Mouse (Mus musculus) midbrain, embryonic 13.5 days (tissue): ENCODE data around the gene Nup205. TPM values are rescaled to one million over a fixed set of nuclear protein-coding genes. Genes with fewer than 3 reads are reported as not detected.

Experiments used
- ATAC-seq: fragments of 200-750 bp; cut with Nextera tagmentation; 2 replicates; pipeline ENCODE4 v1.8.0; 2017; ENCODE audit warnings: mild to moderate bottlenecking, moderate TSS enrichment, moderate library complexity
- H3K27ac ChIP-seq: fragments of 300-500 bp; sonication (generic); 2 replicates; pipeline ENCODE4 v1.5.1; 2015; ENCODE audit warnings: inconsistent platforms, mild to moderate bottlenecking, moderate library complexity
- H3K27me3 ChIP-seq: fragments of 300-500 bp; sonication (generic); 2 replicates; pipeline ENCODE4 v1.6.1; 2015; ENCODE audit warnings: mild to moderate bottlenecking, inconsistent platforms
- H3K36me3 ChIP-seq: fragments of 300-500 bp; sonication (generic); 2 replicates; pipeline ENCODE4 v1.6.1; 2015; ENCODE audit warnings: mild to moderate bottlenecking, inconsistent platforms
- H3K4me1 ChIP-seq: fragments of 300-500 bp; sonication (generic); replicated peaks from 2 replicates; pipeline ENCODE4 v1.6.1; 2015; ENCODE audit warnings: inconsistent platforms
- H3K4me2 ChIP-seq: fragments of 300-500 bp; sonication (generic); replicated peaks from 2 replicates; pipeline ENCODE4 v1.6.1; 2015; ENCODE audit warnings: moderate library complexity, mild to moderate bottlenecking, inconsistent platforms
- H3K4me3 ChIP-seq: fragments of 300-500 bp; sonication (generic); replicated peaks from 2 replicates; pipeline ENCODE4 v1.5.1; 2015; ENCODE audit warnings: mild to moderate bottlenecking, inconsistent platforms
- H3K9ac ChIP-seq: fragments of 300-500 bp; sonication (generic); replicated peaks from 2 replicates; pipeline ENCODE4 v1.6.1; 2015; ENCODE audit warnings: mild to moderate bottlenecking, inconsistent platforms
- H3K9me3 ChIP-seq: fragments of 300-500 bp; sonication (generic); 2 replicates; pipeline ENCODE4 v1.6.1; 2016; ENCODE audit warnings: mild to moderate bottlenecking, inconsistent platforms
- WGBS: fragments of 180-500 bp; shearing (Covaris S2); methylation state at CpG from one replicate; pipeline ENCODE4 v1.1.7; 2015; 5-methylcytosine and 5-hydroxymethylcytosine counted together
- polyA plus RNA-seq: library from polyadenylated mRNA; unstranded; fragments of >200 nt; fragmentation: Nextera tagmentation; extraction: Ambion mirVana; gene quantifications from 2 replicates; pipeline ENCODE4 v1.2.1, GENCODE M21; 2015

Nup205 gene
- polyA plus RNA-seq, 1 experiment from 2014 or later = 29.4 TPM

- Histone ChIP-seq H3K9me3 (peaks cover 3% of the 10 kb centered on the region; the same call in 1 of the 2 replicates), H3K36me3 (no peaks in the 10 kb centered on the region), H3K27me3 (no peaks in the 10 kb centered on the region), H3K9ac (no peak overlapping the region), H3K4me3 (no peak overlapping the region), H3K4me2 (no peak overlapping the region), H3K27ac (no peak overlapping the region), H3K4me1 (no peaks in the 10 kb centered on the region)
- 84% methylated on average over 13 of the region's 13 CpGs for WGBS
- ATAC-seq = no peak
Measured at GRCm38 (mm10) chr6:35269643-35270042, 92.4 kb downstream of the Nup205 start.

GRCm38 (mm10) chr6:35271094-35271855, 94.1 kb downstream of the Nup205 start:
- no peak overlapping the region for H3K4me3 ChIP-seq
- H3K9me3 ChIP-seq = peaks cover 3% of the 10 kb centered on the region; the same call in 1 of the 2 replicates
- no peak for ATAC-seq
- H3K4me1 ChIP-seq = no peaks in the 10 kb centered on the region
- H3K36me3 ChIP-seq = no peaks in the 10 kb centered on the region
- no peaks in the 10 kb centered on the region for H3K27me3 ChIP-seq
- no peak overlapping the region for H3K4me2 ChIP-seq
- WGBS = 91% methylated on average over 12 of the region's 12 CpGs
- no peak overlapping the region for H3K9ac ChIP-seq
- H3K27ac ChIP-seq = no peak overlapping the region

GRCm38 (mm10) chr6:35271868-35272765, 94.9 kb downstream of the Nup205 start:
- H3K4me2 ChIP-seq = no peak overlapping the region
- no peak overlapping the region for H3K27ac ChIP-seq
- H3K36me3 ChIP-seq = no peaks in the 10 kb centered on the region
- no peak overlapping the region for H3K4me3 ChIP-seq
- no peak for ATAC-seq
- H3K27me3 ChIP-seq = no peaks in the 10 kb centered on the region
- peaks cover 3% of the 10 kb centered on the region; the same call in 1 of the 2 replicates for H3K9me3 ChIP-seq
- WGBS = 89% methylated on average over 20 of the region's 20 CpGs
- no peaks in the 10 kb centered on the region for H3K4me1 ChIP-seq
- H3K9ac ChIP-seq = no peak overlapping the region

- no peak overlapping the region for H3K27ac ChIP-seq
- no peaks in the 10 kb centered on the region for H3K4me1 ChIP-seq
- no peak overlapping the region for H3K4me2 ChIP-seq
- H3K27me3 ChIP-seq = no peaks in the 10 kb centered on the region
- H3K9ac ChIP-seq = no peak overlapping the region
- no peak overlapping the region for H3K4me3 ChIP-seq
- H3K36me3 ChIP-seq = no peaks in the 10 kb centered on the region
- H3K9me3 ChIP-seq = peaks cover 3% of the 10 kb centered on the region; the same call in 1 of the 2 replicates
- 88% methylated on average over 11 of the region's 11 CpGs for WGBS
- no peak for ATAC-seq
Measured at GRCm38 (mm10) chr6:35273391-35274082, 96.3 kb downstream of the Nup205 start.

- Histone ChIP-seq H3K27me3 (no peaks in the 10 kb centered on the region), H3K9ac (no peak overlapping the region), H3K27ac (no peak overlapping the region), H3K4me3 (no peak overlapping the region), H3K4me2 (no peak overlapping the region), H3K9me3 (no peaks in the 10 kb centered on the region), H3K4me1 (no peaks in the 10 kb centered on the region), H3K36me3 (no peaks in the 10 kb centered on the region)
- 61% methylated on average over 10 of the region's 10 CpGs for WGBS
- no peak for ATAC-seq
Measured at GRCm38 (mm10) chr6:35277903-35278587, 100.8 kb downstream of the Nup205 start.

GRCm38 (mm10) chr6:35279306-35279705, 102.1 kb downstream of the Nup205 start:
- Histone ChIP-seq H3K27ac (no peak overlapping the region), H3K27me3 (no peaks in the 10 kb centered on the region), H3K9me3 (no peaks in the 10 kb centered on the region), H3K4me3 (no peak overlapping the region), H3K4me1 (no peaks in the 10 kb centered on the region), H3K36me3 (no peaks in the 10 kb centered on the region), H3K9ac (no peak overlapping the region), H3K4me2 (no peak overlapping the region)
- WGBS = 85% methylated on average over 10 of the region's 10 CpGs
- ATAC-seq = no peak

- 75% methylated on average over 11 of the region's 11 CpGs for WGBS
Measured at GRCm38 (mm10) chr6:35288114-35288761, 111.0 kb downstream of the Nup205 start.

GRCm38 (mm10) chr6:35288920-35289319, 111.7 kb downstream of the Nup205 start:
- ATAC-seq = peak; percentile 64
- Histone ChIP-seq H3K9ac (no peak overlapping the region), H3K27me3 (no peaks in the 10 kb centered on the region), H3K27ac (no peak overlapping the region), H3K36me3 (no peaks in the 10 kb centered on the region), H3K4me3 (no peak overlapping the region), H3K4me1 (peaks cover 10% of the 10 kb centered on the region), H3K4me2 (no peak overlapping the region), H3K9me3 (no peaks in the 10 kb centered on the region)
- WGBS = 23% methylated on average over 7 of the region's 7 CpGs

More at GRCm38 (mm10) chr6:35288114-35288761, 111.0 kb downstream of the Nup205 start:
- Histone ChIP-seq H3K9ac (no peak overlapping the region), H3K9me3 (no peaks in the 10 kb centered on the region), H3K4me1 (peaks cover 10% of the 10 kb centered on the region), H3K4me3 (no peak overlapping the region), H3K4me2 (no peak overlapping the region), H3K27ac (no peak overlapping the region), H3K36me3 (no peaks in the 10 kb centered on the region), H3K27me3 (no peaks in the 10 kb centered on the region)
- peak; percentile 44; the same call in 1 of the 2 replicates for ATAC-seq

GRCm38 (mm10) chr6:35289676-35290075, 112.5 kb downstream of the Nup205 start:
- Histone ChIP-seq H3K4me3 (no peak overlapping the region), H3K9me3 (no peaks in the 10 kb centered on the region), H3K4me2 (no peak overlapping the region), H3K27ac (no peak overlapping the region), H3K4me1 (peaks cover 10% of the 10 kb centered on the region), H3K9ac (no peak overlapping the region), H3K36me3 (no peaks in the 10 kb centered on the region), H3K27me3 (no peaks in the 10 kb centered on the region)
- WGBS = 95% methylated on average over 8 of the region's 8 CpGs
- ATAC-seq = 0 out of 2 replicates have a peak, but pooled peaks have one; percentile 18

- WGBS = 71% methylated on average over 2 of the region's 2 CpGs
- no peak; the same call in 1 of the 2 replicates for ATAC-seq
- no peak overlapping the region for H3K4me2 ChIP-seq
- no peak overlapping the region for H3K27ac ChIP-seq
- no peaks in the 10 kb centered on the region for H3K36me3 ChIP-seq
- H3K4me3 ChIP-seq = no peak overlapping the region
- peaks cover 3% of the 10 kb centered on the region; the same call in 1 of the 2 replicates for H3K4me1 ChIP-seq
- H3K9me3 ChIP-seq = no peaks in the 10 kb centered on the region
- H3K9ac ChIP-seq = no peak overlapping the region
- no peaks in the 10 kb centered on the region for H3K27me3 ChIP-seq
Measured at GRCm38 (mm10) chr6:35294964-35295363, 117.7 kb downstream of the Nup205 start.

- no peak for ATAC-seq
- H3K9me3 ChIP-seq = no peaks in the 10 kb centered on the region
- H3K4me1 ChIP-seq = peaks cover 3% of the 10 kb centered on the region; the same call in 1 of the 2 replicates
- WGBS = 41% methylated on average over 2 of the region's 2 CpGs
- H3K27me3 ChIP-seq = no peaks in the 10 kb centered on the region
- H3K4me2 ChIP-seq = no peak overlapping the region
- no peak overlapping the region for H3K9ac ChIP-seq
- no peaks in the 10 kb centered on the region for H3K36me3 ChIP-seq
- no peak overlapping the region for H3K27ac ChIP-seq
- no peak overlapping the region for H3K4me3 ChIP-seq
Measured at GRCm38 (mm10) chr6:35297001-35297400, 119.8 kb downstream of the Nup205 start.
